Mouse (Mus musculus): ENCODE data around the gene Arhgef17. TPM values are rescaled to one million over a fixed set of nuclear protein-coding genes. Genes with fewer than 3 reads are reported as not detected.
A peak's percentile ranks its signal among the peaks of the same experiment; 100 is the strongest.

The Arhgef17 gene
- polyA plus RNA-seq, 1 experiment from 2014 or later = 17.6 TPM

DNA sequence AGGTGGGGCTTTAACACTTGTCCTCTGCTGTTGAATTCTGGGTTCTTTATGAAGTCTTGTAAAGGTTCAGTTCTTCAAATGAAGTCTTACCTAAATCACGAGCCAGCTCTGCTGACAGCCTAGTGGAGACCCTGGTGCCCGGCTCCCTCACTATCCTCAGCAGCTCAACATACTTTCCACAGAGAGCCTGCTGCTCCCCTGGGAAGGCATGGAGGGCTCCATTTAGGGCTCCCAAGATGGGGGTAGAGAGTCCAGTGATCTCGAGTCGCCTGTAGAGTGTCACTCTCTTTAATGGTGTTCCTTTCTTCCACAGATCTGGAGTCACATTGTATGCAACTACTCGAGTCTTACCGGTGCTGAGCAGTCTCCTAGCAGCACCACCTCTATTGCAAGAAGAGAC lies 96.2 kb downstream of the Arhgef17 start:
- peaks cover 19% of the 10 kb centered on the region for H3K36me3 ChIP-seq (ENCODE audit: control insufficient read depth, insufficient read depth, low read length)
- ATAC-seq = no peak

GRCm38 (mm10) chr7:100835168-100835567 lies 96.7 kb downstream of the Arhgef17 start:
- WGBS = 93% methylated on average over 7 of the region's 7 CpGs
- no peak overlapping the region for H3K27ac ChIP-seq (ENCODE audit: low read length)
- no peaks in the 10 kb centered on the region for H3K27me3 ChIP-seq (ENCODE audit: control insufficient read depth, insufficient read depth, low read depth, low read length)
- no peak overlapping the region for H3K4me2 ChIP-seq (ENCODE audit: low read length)
- H3K4me1 ChIP-seq (ENCODE audit: control insufficient read depth, insufficient read depth, low read length) = no peaks in the 10 kb centered on the region
- ATAC-seq = no peak
- no peak overlapping the region for H3K4me3 ChIP-seq (ENCODE audit: low read depth, low read length)
- no peak overlapping the region for H3K9ac ChIP-seq (ENCODE audit: low read depth, low read length)
- H3K9me3 ChIP-seq (replicated peaks; ENCODE audit: control insufficient read depth, low read length, poor library complexity, severe bottlenecking) = no peaks in the 10 kb centered on the region
- peaks cover 19% of the 10 kb centered on the region for H3K36me3 ChIP-seq (ENCODE audit: control insufficient read depth, insufficient read depth, low read length)

More for the DNA sequence above, 96.2 kb downstream of the Arhgef17 start:
- Histone ChIP-seq H3K9me3 (replicated peaks; ENCODE audit: control insufficient read depth, low read length, poor library complexity, severe bottlenecking) (no peaks in the 10 kb centered on the region), H3K4me2 (ENCODE audit: low read length) (no peak overlapping the region), H3K27ac (ENCODE audit: low read length) (no peak overlapping the region), H3K4me1 (ENCODE audit: control insufficient read depth, insufficient read depth, low read length) (no peaks in the 10 kb centered on the region), H3K27me3 (ENCODE audit: control insufficient read depth, insufficient read depth, low read depth, low read length) (no peaks in the 10 kb centered on the region), H3K4me3 (ENCODE audit: low read depth, low read length) (no peak overlapping the region), H3K9ac (ENCODE audit: low read depth, low read length) (no peak overlapping the region)
- 89% methylated on average over 6 of the region's 6 CpGs for WGBS

- Histone ChIP-seq H3K4me3 (ENCODE audit: low read depth, low read length) (no peak overlapping the region), H3K27me3 (ENCODE audit: control insufficient read depth, insufficient read depth, low read depth, low read length) (no peaks in the 10 kb centered on the region), H3K9me3 (replicated peaks; ENCODE audit: control insufficient read depth, low read length, poor library complexity, severe bottlenecking) (no peaks in the 10 kb centered on the region), H3K4me2 (ENCODE audit: low read length) (no peak overlapping the region), H3K4me1 (ENCODE audit: control insufficient read depth, insufficient read depth, low read length) (no peaks in the 10 kb centered on the region), H3K27ac (ENCODE audit: low read length) (no peak overlapping the region), H3K36me3 (ENCODE audit: control insufficient read depth, insufficient read depth, low read length) (peaks cover 19% of the 10 kb centered on the region), H3K9ac (ENCODE audit: low read depth, low read length) (no peak overlapping the region)
- WGBS = 100% methylated on average over 1 of the region's 1 CpGs
- ATAC-seq = no peak
Observed at GRCm38 (mm10) chr7:100833859-100834258, 98.0 kb downstream of the Arhgef17 start.

DNA sequence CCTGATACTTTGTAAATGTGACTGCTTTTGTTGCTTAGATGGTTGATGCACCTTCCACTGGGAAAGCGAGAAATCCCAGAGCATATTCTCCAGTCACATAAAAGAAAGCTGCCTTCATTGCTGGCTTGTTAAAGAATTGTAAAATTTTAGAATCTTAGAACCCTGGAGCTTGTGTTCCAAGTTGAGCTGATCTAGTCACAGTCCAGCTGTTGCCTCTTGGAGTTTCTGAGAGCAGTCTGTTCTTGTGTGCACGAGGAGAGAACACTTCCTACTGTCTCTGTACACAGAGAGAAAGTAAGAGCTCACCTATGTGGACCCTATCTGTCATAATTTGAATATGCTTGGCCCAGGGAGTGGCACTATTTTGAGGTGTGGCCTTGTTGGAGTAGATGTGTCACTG lies 103.4 kb downstream of the Arhgef17 start:
- no peak overlapping the region for H3K27ac ChIP-seq (ENCODE audit: low read length)
- H3K4me3 ChIP-seq (ENCODE audit: low read depth, low read length) = no peak overlapping the region
- no peaks in the 10 kb centered on the region for H3K9me3 ChIP-seq (replicated peaks; ENCODE audit: control insufficient read depth, low read length, poor library complexity, severe bottlenecking)
- H3K4me2 ChIP-seq (ENCODE audit: low read length) = no peak overlapping the region
- H3K36me3 ChIP-seq (ENCODE audit: control insufficient read depth, insufficient read depth, low read length) = peaks cover 6% of the 10 kb centered on the region; the same call in 1 of the 2 replicates
- 89% methylated on average over 2 of the region's 2 CpGs for WGBS
- no peak for ATAC-seq
- no peak overlapping the region for H3K9ac ChIP-seq (ENCODE audit: low read depth, low read length)
- H3K4me1 ChIP-seq (ENCODE audit: control insufficient read depth, insufficient read depth, low read length) = no peaks in the 10 kb centered on the region
- H3K27me3 ChIP-seq (ENCODE audit: control insufficient read depth, insufficient read depth, low read depth, low read length) = no peaks in the 10 kb centered on the region

GRCm38 (mm10) chr7:100824661-100825060 lies 107.2 kb downstream of the Arhgef17 start:
- Histone ChIP-seq H3K27ac (ENCODE audit: low read length) (no peak overlapping the region), H3K9me3 (replicated peaks; ENCODE audit: control insufficient read depth, low read length, poor library complexity, severe bottlenecking) (no peaks in the 10 kb centered on the region), H3K4me3 (ENCODE audit: low read depth, low read length) (no peak overlapping the region), H3K27me3 (ENCODE audit: control insufficient read depth, insufficient read depth, low read depth, low read length) (no peaks in the 10 kb centered on the region), H3K9ac (ENCODE audit: low read depth, low read length) (no peak overlapping the region), H3K4me1 (ENCODE audit: control insufficient read depth, insufficient read depth, low read length) (no peaks in the 10 kb centered on the region), H3K36me3 (ENCODE audit: control insufficient read depth, insufficient read depth, low read length) (peaks cover 4% of the 10 kb centered on the region; the same call in 1 of the 2 replicates), H3K4me2 (ENCODE audit: low read length) (no peak overlapping the region)
- ATAC-seq = no peak
- 96% methylated on average over 3 of the region's 3 CpGs for WGBS

Small RNAs within 50 kb of the gene (microRNA-seq; reads per million reads assigned to microRNA genes)
- gene Mir3102 = 44.0 reads per million, percentile 44 among the genes with 10 or more reads in this experiment

Other genes with a start within 250 kb of the Arhgef17 start
- 100 and 104 TPM in 2 replicates for gene Fam168a, start 225.5 kb downstream of the Arhgef17 start, polyA plus RNA-seq (2015; fragmentation: Nextera tagmentation; extraction: Ambion mirVana)
- 5.0 and 5.4 TPM in 2 replicates for gene Relt, start 68.7 kb downstream of the Arhgef17 start, polyA plus RNA-seq (2015; fragmentation: Nextera tagmentation; extraction: Ambion mirVana)
- gene P2ry6, start 42.5 kb upstream of the Arhgef17 start, polyA plus RNA-seq (2015; fragmentation: Nextera tagmentation; extraction: Ambion mirVana) = 2.8 and 3.0 TPM in 2 replicates
- gene P2ry2, start 80.8 kb upstream of the Arhgef17 start, polyA plus RNA-seq (2015; fragmentation: Nextera tagmentation; extraction: Ambion mirVana) = 0.21 and 0.22 TPM in 2 replicates
- gene Fchsd2, start 160.8 kb upstream of the Arhgef17 start, polyA plus RNA-seq (2015; fragmentation: Nextera tagmentation; extraction: Ambion mirVana) = 42.0 and 45.2 TPM in 2 replicates